Mouse (Mus musculus): Measurements from ENCODE around the gene Manbal. TPM values are rescaled to one million over a fixed set of nuclear protein-coding genes. Genes with fewer than 3 reads are reported as not detected.

Manbal gene
- total RNA-seq, 1 experiment from 2014 or later = 10.8 TPM

Other genes starting within 250 kb of the Manbal start
- gene Samhd1, start 232.3 kb upstream of the Manbal start, total RNA-seq (2017) = 129 and 134 TPM in 2 replicates
- gene Rbl1, start 163.1 kb upstream of the Manbal start, total RNA-seq (2017) = 89.2 and 101 TPM in 2 replicates
- gene Rpn2, start 88.6 kb upstream of the Manbal start, total RNA-seq (2017) = 143 and 149 TPM in 2 replicates
- 0.15 TPM in 1 of 2 replicates, not detected in the other for gene Mroh8, start 88.0 kb upstream of the Manbal start, total RNA-seq (2017)
- gene Ghrh, start 20.1 kb upstream of the Manbal start, total RNA-seq (2017) = not detected in 2 replicates
- gene Src, start 50.9 kb downstream of the Manbal start, total RNA-seq (2017) = 2.6 and 3.3 TPM in 2 replicates
- 0.31 TPM in 1 of 2 replicates, not detected in the other for gene Nnat, start 192.5 kb downstream of the Manbal start, total RNA-seq (2017)
- 15.8 and 32.6 TPM in 2 replicates for gene Blcap, start 203.7 kb downstream of the Manbal start, total RNA-seq (2017)

Measured in hematopoietic stem cell, adult 5-6 weeks (primary cell).